Mouse (Mus musculus) lung, postnatal 0 days (tissue): ENCODE measurements around the gene Gm1043. TPM values are rescaled to one million over a fixed set of nuclear protein-coding genes. Genes with fewer than 3 reads are reported as not detected.

Source experiments
- ATAC-seq: fragments of 200-750 bp; cut with Nextera tagmentation; 2 replicates; pipeline ENCODE4 v1.8.0; 2017; ENCODE audit warnings: moderate library complexity
- DNase-seq: peaks from one replicate; pipeline ENCODE4 v3.0.0-alpha.2; 2016; ENCODE audit warnings: low spot score
- H3K27ac ChIP-seq: fragments of 300-500 bp; sonication (generic); 2 replicates; pipeline ENCODE4 v1.5.1; 2014; ENCODE audit warnings: antibody characterized with exemption, mild to moderate bottlenecking, low read length, mixed read lengths
- H3K27me3 ChIP-seq: fragments of 300-500 bp; sonication (generic); replicated peaks from 2 replicates; pipeline ENCODE4 v1.6.1; 2014; ENCODE audit warnings: low read length, mixed read lengths; ENCODE audit not compliant: insufficient read depth
- H3K36me3 ChIP-seq: fragments of 300-500 bp; sonication (generic); 2 replicates; pipeline ENCODE4 v1.6.1; 2014; ENCODE audit warnings: low read length, mixed read lengths; ENCODE audit not compliant: insufficient read depth
- H3K4me1 ChIP-seq: fragments of 300-500 bp; sonication (generic); 2 replicates; pipeline ENCODE4 v1.6.1; 2014; ENCODE audit warnings: antibody characterized with exemption, low read depth, low read length, mixed read lengths; ENCODE audit not compliant: insufficient read depth
- H3K4me2 ChIP-seq: fragments of 300-500 bp; sonication (generic); replicated peaks from 2 replicates; pipeline ENCODE4 v1.6.1; 2014; ENCODE audit warnings: low read depth, mild to moderate bottlenecking, low read length, moderate library complexity, mixed read lengths
- H3K4me3 ChIP-seq: fragments of 300-500 bp; sonication (generic); 2 replicates; pipeline ENCODE4 v1.5.1; 2014; ENCODE audit warnings: low read depth, low read length
- H3K9ac ChIP-seq: fragments of 300-500 bp; sonication (generic); replicated peaks from 2 replicates; pipeline ENCODE4 v1.6.1; 2014; ENCODE audit warnings: low read depth, mild to moderate bottlenecking
- H3K9me3 ChIP-seq: fragments of 300-500 bp; sonication (generic); 2 replicates; pipeline ENCODE4 v1.6.1; 2016; ENCODE audit warnings: low read length, mixed read lengths
- CTCF ChIP-seq: IDR thresholded peaks from 2 replicates; pipeline ENCODE4 v1.5.1; 2016; ENCODE audit warnings: antibody characterized with exemption, mild to moderate bottlenecking
- EP300 ChIP-seq: IDR thresholded peaks from 2 replicates; pipeline ENCODE4 v1.6.1; 2016; ENCODE audit warnings: antibody characterized with exemption, mild to moderate bottlenecking, control low read depth
- whole genome bisulfite sequencing: fragments of 180-500 bp; shearing (Covaris S2); extraction: QIAGEN DNeasy Blood & Tissue Kit; methylation state at CpG from one replicate; pipeline ENCODE4 v1.1.7; 2014; 5-methylcytosine and 5-hydroxymethylcytosine counted together
- polyA plus RNA-seq: library from polyadenylated mRNA; unstranded; fragments of >200 nt; fragmentation: Nextera tagmentation; extraction: Ambion mirVana; gene quantifications from 2 replicates; pipeline ENCODE4 v1.2.1, GENCODE M21; 2015

The Gm1043 gene
- polyA plus RNA-seq, 1 experiment from 2014 or later: not detected

GRCm38 (mm10) chr5:37213709-37214103 lies 128.5 kb downstream of the Gm1043 start:
- Histone ChIP-seq H3K27me3 (no peaks in the 10 kb centered on the region), H3K4me1 (no peaks in the 10 kb centered on the region), H3K27ac (no peak overlapping the region), H3K9ac (no peak overlapping the region), H3K9me3 (no peaks in the 10 kb centered on the region), H3K36me3 (no peaks in the 10 kb centered on the region), H3K4me2 (no peak overlapping the region), H3K4me3 (no peak overlapping the region)
- DNase-seq (no peak), ATAC-seq (no peak)
- TF ChIP-seq EP300 (no peak), CTCF (no peak)
- 59% methylated on average over 4 of the region's 4 CpGs for WGBS

- Histone ChIP-seq H3K4me3 (no peak overlapping the region), H3K27me3 (no peaks in the 10 kb centered on the region), H3K27ac (no peak overlapping the region), H3K4me1 (no peaks in the 10 kb centered on the region), H3K4me2 (no peak overlapping the region), H3K9me3 (no peaks in the 10 kb centered on the region), H3K9ac (no peak overlapping the region), H3K36me3 (no peaks in the 10 kb centered on the region)
- WGBS: 79% methylated on average over 6 of the region's 6 CpGs
- ATAC-seq (no peak), DNase-seq (no peak)
- TF ChIP-seq EP300: no peak
- TF ChIP-seq CTCF: no peak
Observed at GRCm38 (mm10) chr5:37214614-37215013, 129.4 kb downstream of the Gm1043 start.

GRCm38 (mm10) chr5:37215276-37215675 lies 130.1 kb downstream of the Gm1043 start:
- Histone ChIP-seq H3K9ac (no peak overlapping the region), H3K4me3 (no peak overlapping the region), H3K27ac (no peak overlapping the region), H3K36me3 (no peaks in the 10 kb centered on the region), H3K9me3 (no peaks in the 10 kb centered on the region), H3K27me3 (no peaks in the 10 kb centered on the region), H3K4me2 (no peak overlapping the region), H3K4me1 (no peaks in the 10 kb centered on the region)
- TF ChIP-seq CTCF (no peak), EP300 (no peak)
- DNase-seq (no peak), ATAC-seq (no peak)
- WGBS: 86% methylated on average over 7 of the region's 7 CpGs

- Histone ChIP-seq H3K9me3 (no peaks in the 10 kb centered on the region), H3K4me3 (no peak overlapping the region), H3K9ac (no peak overlapping the region), H3K4me1 (no peaks in the 10 kb centered on the region), H3K36me3 (no peaks in the 10 kb centered on the region), H3K4me2 (no peak overlapping the region), H3K27ac (no peak overlapping the region), H3K27me3 (no peaks in the 10 kb centered on the region)
- DNase-seq: no peak
- no peak for ATAC-seq
- WGBS: 37% methylated on average over 5 of the region's 5 CpGs
- TF ChIP-seq EP300: no peak
- TF ChIP-seq CTCF: no peak
Observed at GRCm38 (mm10) chr5:37219615-37220014, 134.4 kb downstream of the Gm1043 start.

- ATAC-seq: no peak
- Histone ChIP-seq H3K27me3 (no peaks in the 10 kb centered on the region), H3K4me3 (no peak overlapping the region), H3K4me2 (no peak overlapping the region), H3K9ac (no peak overlapping the region), H3K27ac (no peak overlapping the region), H3K36me3 (no peaks in the 10 kb centered on the region), H3K4me1 (no peaks in the 10 kb centered on the region), H3K9me3 (no peaks in the 10 kb centered on the region)
- WGBS: 84% methylated on average over 5 of the region's 5 CpGs
- TF ChIP-seq EP300: no peak
- no peak for TF ChIP-seq CTCF
- no peak for DNase-seq
Observed at GRCm38 (mm10) chr5:37220575-37220974, 135.4 kb downstream of the Gm1043 start.

GRCm38 (mm10) chr5:37221563-37221962 lies 136.4 kb downstream of the Gm1043 start:
- DNase-seq (no peak), ATAC-seq (no peak)
- Histone ChIP-seq H3K9me3 (no peaks in the 10 kb centered on the region), H3K27ac (no peak overlapping the region), H3K4me3 (no peak overlapping the region), H3K27me3 (no peaks in the 10 kb centered on the region), H3K36me3 (no peaks in the 10 kb centered on the region), H3K4me2 (no peak overlapping the region), H3K9ac (no peak overlapping the region), H3K4me1 (no peaks in the 10 kb centered on the region)
- TF ChIP-seq EP300 (no peak), CTCF (no peak)
- WGBS: 53% methylated on average over 6 of the region's 6 CpGs

- Histone ChIP-seq H3K4me3 (no peak overlapping the region), H3K27ac (no peak overlapping the region), H3K4me2 (no peak overlapping the region), H3K36me3 (no peaks in the 10 kb centered on the region), H3K9ac (no peak overlapping the region), H3K27me3 (no peaks in the 10 kb centered on the region), H3K9me3 (no peaks in the 10 kb centered on the region), H3K4me1 (no peaks in the 10 kb centered on the region)
- no peak for DNase-seq
- WGBS: 64% methylated on average over 8 of the region's 8 CpGs
- TF ChIP-seq CTCF: no peak
- TF ChIP-seq EP300: no peak
- ATAC-seq: no peak
Observed at GRCm38 (mm10) chr5:37222316-37222715, 137.1 kb downstream of the Gm1043 start.
